Mouse (Mus musculus): ENCODE measurements around the gene Gm17455.

Gm17455 gene

GRCm38 (mm10) chr10:60419624-60420023, 20.1 kb downstream of the Gm17455 start:
- no peak for DNase-seq (ENCODE audit: low spot score)

GRCm38 (mm10) chr10:60422756-60423155, 23.2 kb downstream of the Gm17455 start:
- no peak for DNase-seq (ENCODE audit: low spot score)

- DNase-seq (ENCODE audit: low spot score), result no peak
These were observed 30.5 kb downstream of the Gm17455 start for GRCm38 (mm10) chr10:60430001-60430400.

GRCm38 (mm10) chr10:60430591-60430990, 31.1 kb downstream of the Gm17455 start:
- no peak for DNase-seq (ENCODE audit: low spot score)

GRCm38 (mm10) chr10:60432679-60433078, 33.2 kb downstream of the Gm17455 start:
- DNase-seq (ENCODE audit: low spot score), result no peak

GRCm38 (mm10) chr10:60442321-60442720, 42.8 kb downstream of the Gm17455 start:
- no peak for DNase-seq (ENCODE audit: low spot score)

GRCm38 (mm10) chr10:60443078-60443477, 43.6 kb downstream of the Gm17455 start:
- DNase-seq (ENCODE audit: low spot score), result no peak

- peak; percentile 24 for DNase-seq (ENCODE audit: low spot score)
These were observed 45.6 kb downstream of the Gm17455 start for GRCm38 (mm10) chr10:60445031-60445593.

GRCm38 (mm10) chr10:60447186-60447585, 47.7 kb downstream of the Gm17455 start:
- no peak for DNase-seq (ENCODE audit: low spot score)
